Mouse (Mus musculus) bone marrow macrophage, adult 2 months (primary cell): ENCODE results near the gene Bcar1. TPM values are rescaled to one million over a fixed set of nuclear protein-coding genes. Genes with fewer than 3 reads are reported as not detected.
A peak's percentile ranks its signal among the peaks of the same experiment; 100 is the strongest.

ENCODE experiments used
- H3K27ac ChIP-seq: 2 replicates; pipeline ENCODE4 v1.5.1; 2012; ENCODE audit warnings: low read depth, low read length; ENCODE audit not compliant: insufficient read depth
- H3K4me1 ChIP-seq: 2 replicates; pipeline ENCODE4 v1.6.1; 2012; ENCODE audit warnings: low read length; ENCODE audit not compliant: control insufficient read depth, insufficient read depth
- H3K4me3 ChIP-seq: 2 replicates; pipeline ENCODE4 v1.5.1; 2012; ENCODE audit warnings: mild to moderate bottlenecking, low read length, moderate library complexity; ENCODE audit not compliant: insufficient read depth
- CTCF ChIP-seq: IDR thresholded peaks from 2 replicates; pipeline ENCODE4 v1.5.1; 2012; ENCODE audit warnings: low read depth, mild to moderate bottlenecking, low read length, moderate library complexity
- POLR2A ChIP-seq: IDR thresholded peaks from 2 replicates; pipeline ENCODE4 v1.6.1; 2012; ENCODE audit warnings: mild to moderate bottlenecking, low read depth, low read length, borderline replicate concordance
- polyA plus RNA-seq: library from polyadenylated mRNA; stranded (reverse); fragments of >200 nt; gene quantifications from 2 replicates; pipeline ENCODE4 v1.2.4, GENCODE M21; 2012; ENCODE audit not compliant: missing spikeins, insufficient read depth, insufficient read length

The Bcar1 gene
- 0.40 and 0.56 TPM in 2 replicates for polyA plus RNA-seq

DNA sequence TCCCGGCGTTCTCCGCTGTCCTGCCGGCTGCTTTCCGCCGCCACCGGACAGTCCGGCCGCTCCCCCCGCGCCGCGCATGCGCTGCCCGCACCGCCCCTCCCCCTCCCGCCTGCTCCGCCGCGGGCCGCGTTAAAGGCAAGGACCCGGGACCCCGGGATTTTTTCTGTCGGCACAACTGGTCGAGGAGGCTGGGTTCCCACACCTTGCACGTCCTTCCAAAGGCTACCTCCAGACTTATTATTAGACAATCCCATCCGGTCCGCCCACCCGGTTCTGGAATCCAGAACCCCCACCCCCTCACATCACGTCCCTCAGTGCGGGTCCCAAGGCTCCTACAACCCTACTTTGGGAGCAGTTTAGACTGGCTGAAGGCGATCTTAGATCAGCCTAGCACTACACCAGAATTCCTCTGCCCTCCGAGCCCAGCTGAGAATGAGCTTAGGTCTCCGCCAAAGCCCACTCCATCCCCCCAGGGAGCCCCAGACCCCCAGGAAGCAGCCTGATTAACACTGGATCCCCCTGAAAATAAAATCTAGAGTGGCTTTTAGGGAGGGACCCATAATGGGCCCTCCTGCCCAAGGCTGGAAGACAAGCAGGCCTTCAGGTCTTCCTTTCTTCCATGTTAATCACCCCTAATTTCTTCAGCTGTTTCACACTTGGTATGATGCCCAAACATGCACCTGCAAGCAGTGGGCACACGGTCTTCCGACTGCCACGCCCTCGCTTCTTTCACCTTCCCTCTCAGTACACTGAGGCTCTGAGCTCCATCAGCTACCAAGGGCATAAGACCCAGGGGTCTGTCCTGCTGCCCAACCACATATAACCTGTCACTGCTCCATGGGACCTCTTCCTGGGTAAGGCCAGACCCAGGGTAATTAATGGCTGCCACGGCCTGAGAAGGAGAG lies at the start of gene Bcar1:
Gene Bcar1 (minus strand): TSS at position 18 of the 905 bp plus-strand sequence.
- Histone ChIP-seq H3K27ac (no peak within 1 kb of the TSS), H3K4me3 (peak within 1 kb of the TSS; percentile 19)

GRCm38 (mm10) chr8:111789639-111790038 lies 46.0 kb upstream of the Bcar1 start:
- Histone ChIP-seq H3K27ac (no peak overlapping the region), H3K4me1 (peaks cover 13% of the 10 kb centered on the region), H3K4me3 (no peak overlapping the region)
- no peak for TF ChIP-seq POLR2A
- TF ChIP-seq CTCF = no peak

More for the DNA sequence above, at the start of gene Bcar1:
- peaks cover 5% of the 10 kb centered on the region; the same call in 1 of the 2 replicates for H3K4me1 ChIP-seq
- TF ChIP-seq POLR2A (no peak), CTCF (no peak)

DNA sequence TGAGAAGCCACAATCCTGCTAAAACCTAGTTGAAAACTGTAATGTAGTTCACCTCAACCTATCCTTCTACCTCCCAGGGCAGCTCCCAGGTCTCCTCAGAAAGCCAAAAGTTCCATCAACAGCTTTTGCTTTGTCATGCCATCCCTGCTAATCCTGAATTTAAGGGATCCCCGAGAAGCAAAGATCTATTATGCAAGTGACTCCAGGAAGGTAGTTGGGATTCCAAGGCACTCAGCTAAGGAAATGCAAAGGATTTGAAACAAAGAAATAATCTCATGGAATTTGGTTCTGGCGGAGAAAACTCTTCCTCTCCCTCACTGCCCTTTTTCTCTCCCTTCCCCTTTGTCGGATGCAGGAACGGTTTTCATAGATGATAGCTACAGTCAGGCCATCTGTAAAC lies 45.6 kb upstream of the Bcar1 start:
- H3K4me3 ChIP-seq = no peak overlapping the region
- TF ChIP-seq CTCF (no peak), POLR2A (no peak)
- no peak overlapping the region for H3K27ac ChIP-seq
- H3K4me1 ChIP-seq = peaks cover 13% of the 10 kb centered on the region

DNA sequence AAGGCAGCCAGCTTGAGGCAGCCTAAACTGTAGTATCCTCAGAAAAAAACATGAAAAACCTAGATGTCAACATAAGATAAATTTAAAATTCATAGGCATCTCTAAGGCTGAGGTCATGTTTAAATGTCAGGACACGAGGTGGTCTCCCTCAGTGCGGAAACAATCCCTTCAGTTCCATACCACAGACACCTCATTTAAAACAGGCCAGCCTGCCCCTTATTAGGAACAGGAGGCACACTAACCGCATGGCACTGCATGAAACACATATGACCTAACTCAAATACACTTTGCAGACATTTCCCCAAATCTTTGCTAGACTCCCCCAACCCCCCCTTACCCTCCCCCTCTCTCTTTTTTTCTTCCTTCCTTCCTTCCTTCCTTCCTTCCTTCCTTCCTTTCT lies 44.9 kb upstream of the Bcar1 start:
- TF ChIP-seq CTCF (no peak), POLR2A (no peak)
- Histone ChIP-seq H3K4me3 (no peak overlapping the region), H3K27ac (no peak overlapping the region), H3K4me1 (peaks cover 13% of the 10 kb centered on the region)

DNA sequence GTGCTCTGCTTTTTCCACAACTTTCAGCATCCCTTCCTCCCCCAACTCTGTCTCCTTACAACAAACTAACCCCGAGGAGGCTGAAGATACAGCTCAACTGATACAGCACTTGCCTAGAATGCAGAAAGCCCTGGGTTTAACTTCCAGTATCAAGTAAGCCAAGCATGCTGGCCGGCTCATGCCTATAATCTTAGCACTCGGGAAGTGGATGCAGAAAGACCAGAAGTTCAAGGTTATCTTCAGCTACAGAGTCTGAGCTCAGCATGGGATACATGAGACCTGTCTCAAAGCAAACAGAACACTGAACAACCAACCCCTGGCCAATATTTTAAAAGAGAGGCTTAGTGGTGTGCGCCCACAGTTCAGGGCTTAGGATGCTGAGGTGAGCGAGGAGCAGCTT lies 44.5 kb upstream of the Bcar1 start:
- peaks cover 13% of the 10 kb centered on the region for H3K4me1 ChIP-seq

DNA sequence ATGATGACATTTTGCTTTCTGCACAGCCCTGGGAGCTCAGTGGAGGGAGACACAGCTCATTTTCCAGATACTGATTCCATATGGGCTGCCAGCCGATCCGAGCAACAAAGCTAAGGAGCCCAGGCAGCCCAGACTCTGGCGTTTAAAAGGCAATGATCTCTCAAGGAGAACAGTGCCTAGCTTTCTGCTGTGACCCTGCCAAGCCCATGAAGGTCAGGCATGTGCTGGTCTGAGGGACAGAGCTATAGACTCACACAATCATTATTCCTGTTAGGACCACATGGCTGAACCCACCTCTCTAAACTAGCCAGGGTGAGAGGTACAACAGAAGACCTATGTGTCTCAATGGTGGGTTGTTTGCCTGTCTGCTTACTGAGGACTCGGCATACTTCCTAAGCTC lies 44.1 kb upstream of the Bcar1 start:
- Histone ChIP-seq H3K27ac (no peak overlapping the region), H3K4me3 (no peak overlapping the region), H3K4me1 (peaks cover 13% of the 10 kb centered on the region)
- TF ChIP-seq POLR2A (no peak), CTCF (no peak)

More for the DNA sequence above, 44.5 kb upstream of the Bcar1 start:
- Histone ChIP-seq H3K4me3 (no peak overlapping the region), H3K27ac (no peak overlapping the region)
- TF ChIP-seq CTCF (no peak), POLR2A (no peak)

GRCm38 (mm10) chr8:111786701-111787588 lies 43.3 kb upstream of the Bcar1 start:
- no peak for TF ChIP-seq CTCF
- no peak overlapping the region for H3K27ac ChIP-seq
- no peak overlapping the region for H3K4me3 ChIP-seq
- H3K4me1 ChIP-seq = peaks cover 13% of the 10 kb centered on the region

DNA sequence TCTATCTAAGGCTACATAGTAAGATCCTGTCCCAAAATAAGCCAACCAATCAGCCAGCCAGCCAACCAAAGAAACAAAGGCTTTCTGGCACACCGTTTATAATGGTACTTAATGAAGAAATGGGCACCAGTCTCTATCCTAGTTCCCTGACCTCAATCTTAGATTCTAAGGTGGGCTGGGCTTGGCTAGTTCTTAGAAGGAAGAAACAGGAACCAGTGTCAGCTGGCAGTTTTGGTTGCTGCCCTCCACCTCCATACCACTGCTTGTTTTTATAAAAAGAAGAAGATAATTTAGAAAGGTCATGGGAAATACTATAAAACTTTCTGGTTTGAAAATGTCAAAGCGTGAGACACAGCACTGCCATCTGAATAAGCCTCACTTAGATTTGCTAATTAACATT lies 42.5 kb upstream of the Bcar1 start:
- TF ChIP-seq POLR2A (no peak), CTCF (no peak)
- Histone ChIP-seq H3K27ac (no peak overlapping the region), H3K4me3 (no peak overlapping the region), H3K4me1 (peaks cover 13% of the 10 kb centered on the region)

- Histone ChIP-seq H3K4me1 (peaks cover 13% of the 10 kb centered on the region), H3K4me3 (no peak overlapping the region)
Measured at GRCm38 (mm10) chr8:111782671-111783394, 39.2 kb upstream of the Bcar1 start.

DNA sequence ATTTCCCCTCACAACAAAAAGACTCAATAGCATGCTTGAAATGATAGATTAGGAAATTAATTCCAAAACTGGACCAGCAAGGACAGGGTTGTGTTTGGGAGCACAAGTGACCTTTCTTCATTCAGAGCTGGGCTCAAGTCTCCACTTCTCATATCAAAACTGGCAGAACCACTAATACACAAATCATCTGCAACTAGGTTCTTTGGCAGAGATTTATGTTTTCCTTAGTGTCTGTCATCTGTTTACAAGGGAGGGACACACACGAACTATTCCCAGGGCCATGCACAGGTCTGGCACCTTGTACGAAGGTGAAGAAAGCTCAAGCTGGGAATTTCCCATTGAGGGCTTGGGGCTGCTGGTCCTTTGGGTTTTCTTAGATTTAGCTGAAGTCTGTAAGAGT lies 38.6 kb upstream of the Bcar1 start:
- peaks cover 13% of the 10 kb centered on the region for H3K4me1 ChIP-seq
- H3K27ac ChIP-seq = no peak overlapping the region
- no peak overlapping the region for H3K4me3 ChIP-seq
- no peak for TF ChIP-seq CTCF
- no peak for TF ChIP-seq POLR2A

More at GRCm38 (mm10) chr8:111782671-111783394, 39.2 kb upstream of the Bcar1 start:
- no peak for TF ChIP-seq POLR2A
- TF ChIP-seq CTCF = no peak
- H3K27ac ChIP-seq = no peak overlapping the region
